Mouse (Mus musculus): ENCODE results near the gene Prkar2b. TPM values are rescaled to one million over a fixed set of nuclear protein-coding genes. Genes with fewer than 3 reads are reported as not detected.
A peak's percentile ranks its signal among the peaks of the same experiment; 100 is the strongest.

Prkar2b gene
- total and polyA plus RNA-seq, 3 experiments = 15.7 to 154 (median 34.1) TPM

GRCm38 (mm10) chr12:31949759-31950658 lies 111.1 kb downstream of the Prkar2b start, which contains the start of gene Hbp1:
Gene Hbp1 (minus strand): TSS chr12:31950535.
- Histone ChIP-seq H3K4me3 (ENCODE audit: control insufficient read depth in 1 of 2, insufficient read depth in 1 of 2, low read depth in 2 of 2, low read length in 2 of 2) (peak within 1 kb of the TSS; percentile 80 to 89), H3K27ac (ENCODE audit: control insufficient read depth, low read depth, low read length) (peak within 1 kb of the TSS; percentile 83), H3K79me2 (ENCODE audit: control insufficient read depth, insufficient read depth, low read length, poor library complexity) (peaks cover 9% of the 10 kb centered on the region; the same call in 1 of the 2 replicates), H3K27me3 (ENCODE audit: control insufficient read depth in 1 of 2, insufficient read depth in 2 of 2, low read length in 2 of 2) (no peaks in the 10 kb centered on the region), H3K9me3 (replicated peaks; ENCODE audit: insufficient read depth, low read length) (no peaks in the 10 kb centered on the region), H3K9ac (ENCODE audit: control insufficient read depth, low read depth, low read length, poor library complexity, severe bottlenecking) (peak within 1 kb of the TSS; percentile 83), H3K4me1 (ENCODE audit: control insufficient read depth in 1 of 2, insufficient read depth in 2 of 2, low read length in 2 of 2) (peaks cover 0 to 3% of the 10 kb centered on the region in 2 experiments; a peak in 2 of 4 replicates), H3K36me3 (ENCODE audit: control insufficient read depth in 1 of 2, insufficient read depth in 2 of 2, low read length in 2 of 2) (peaks cover 0 to 15% of the 10 kb centered on the region in 2 experiments; a peak in 2 of 4 replicates)
- peak; percentile 100 for DNase-seq (ENCODE audit: low read depth, low spot score)
- TF ChIP-seq ZC3H11A (IDR thresholded peaks at IDR 0.05; ENCODE audit: low read depth, low read length) (no peak), ZNF384 (IDR thresholded peaks at IDR 0.05; ENCODE audit: low read depth, low read length) (no peak), ZMIZ1 (IDR thresholded peaks at IDR 0.05; ENCODE audit: low read depth, low read length) (no peak), TBP (IDR thresholded peaks at IDR 0.05; ENCODE audit: low read depth, low read length) (peak; percentile 28; the same call in 1 of the 2 replicates), TAL1 (IDR thresholded peaks at IDR 0.05; ENCODE audit: low read length) (no peak), HCFC1 (IDR thresholded peaks at IDR 0.05; ENCODE audit: low read depth, low read length) (peak; percentile 98), JUND (IDR thresholded peaks at IDR 0.05; ENCODE audit: low read depth, low read length) (no peak), MYC (IDR thresholded peaks at IDR 0.05; ENCODE audit: low read depth, low read length) (0 out of 2 replicates have a peak, but pooled peaks have one; percentile 43), POLR2AphosphoS2 (IDR thresholded peaks at IDR 0.05; ENCODE audit: low read length) (peak; percentile 40; the same call in 1 of the 2 replicates), ZKSCAN1 (IDR thresholded peaks at IDR 0.05; ENCODE audit: low read depth, low read length) (no peak), GATA1 (IDR thresholded peaks at IDR 0.05; ENCODE audit: low read depth, low read length) (peak; percentile 43; the same call in 1 of the 2 replicates), MEF2A (IDR thresholded peaks at IDR 0.05; ENCODE audit: extremely low read depth, insufficient replicate concordance, low read depth, low read length, poor library complexity, severe bottlenecking) (no peak), POLR2AphosphoS5 (IDR thresholded peaks at IDR 0.05; ENCODE audit: borderline replicate concordance, low read depth, low read length) (no peak), MYB (IDR thresholded peaks at IDR 0.05; ENCODE audit: low read depth, low read length) (no peak), BHLHE40 (IDR thresholded peaks at IDR 0.05; ENCODE audit: borderline replicate concordance, low read depth, low read length) (no peak), UBTF (IDR thresholded peaks at IDR 0.05; ENCODE audit: borderline replicate concordance, insufficient read depth, low read depth, low read length) (no peak), MAFK (IDR thresholded peaks at IDR 0.05; ENCODE audit: borderline replicate concordance, low read depth, low read length) (no peak), USF2 (IDR thresholded peaks at IDR 0.05; ENCODE audit: borderline replicate concordance in 1 of 2, insufficient read depth in 1 of 2, low read depth in 1 of 2, low read length in 2 of 2) (no peak), EP300 (IDR thresholded peaks at IDR 0.05; ENCODE audit: low read depth in 1 of 2, low read length in 2 of 2) (no peak), CHD1 (IDR thresholded peaks at IDR 0.05; ENCODE audit: low read depth, low read length) (no peak), RCOR1 (IDR thresholded peaks at IDR 0.05; ENCODE audit: low read depth, low read length) (no peak), NELFE (IDR thresholded peaks at IDR 0.05; ENCODE audit: low read depth, low read length) (no peak), RAD21 (IDR thresholded peaks at IDR 0.05; ENCODE audit: low read depth, low read length) (no peak), NRF1 (IDR thresholded peaks at IDR 0.05; ENCODE audit: insufficient read depth, low read depth, low read length, poor library complexity, severe bottlenecking) (peak; percentile 41; the same call in 1 of the 2 replicates), E2F4 (IDR thresholded peaks at IDR 0.05; ENCODE audit: borderline replicate concordance, low read depth, low read length) (no peak), MAZ (IDR thresholded peaks at IDR 0.05; ENCODE audit: low read depth, low read length) (peak; percentile 90), MAX (IDR thresholded peaks at IDR 0.05; ENCODE audit: low read length) (peak; percentile 100), CHD2 (IDR thresholded peaks at IDR 0.05; ENCODE audit: low read length) (peak; percentile 92), CTCF (IDR thresholded peaks at IDR 0.05 in 2 of 3, conservative IDR thresholded peaks at IDR 0.05 in 1 of 3; ENCODE audit: control insufficient read depth in 1 of 3, insufficient read depth in 1 of 3, low read depth in 2 of 3, low read length in 3 of 3, poor library complexity in 1 of 3, severe bottlenecking in 1 of 3) (no peak), KAT2A (conservative IDR thresholded peaks at IDR 0.05; ENCODE audit: low read depth, low read length) (peak; percentile 90), USF1 (IDR thresholded peaks at IDR 0.05; ENCODE audit: low read depth, low read length) (peak; percentile 75), TCF12 (IDR thresholded peaks at IDR 0.05; ENCODE audit: low read depth, low read length) (no peak), MXI1 (IDR thresholded peaks at IDR 0.05; ENCODE audit: low read depth, low read length) (peak; percentile 99), SIN3A (IDR thresholded peaks at IDR 0.05; ENCODE audit: low read length) (peak; percentile 100), GABPA (IDR thresholded peaks at IDR 0.05; ENCODE audit: low read depth, low read length) (no peak)

Data from MEL (cell line).